Mouse (Mus musculus): ENCODE measurements around the gene Col4a1.

DNA sequence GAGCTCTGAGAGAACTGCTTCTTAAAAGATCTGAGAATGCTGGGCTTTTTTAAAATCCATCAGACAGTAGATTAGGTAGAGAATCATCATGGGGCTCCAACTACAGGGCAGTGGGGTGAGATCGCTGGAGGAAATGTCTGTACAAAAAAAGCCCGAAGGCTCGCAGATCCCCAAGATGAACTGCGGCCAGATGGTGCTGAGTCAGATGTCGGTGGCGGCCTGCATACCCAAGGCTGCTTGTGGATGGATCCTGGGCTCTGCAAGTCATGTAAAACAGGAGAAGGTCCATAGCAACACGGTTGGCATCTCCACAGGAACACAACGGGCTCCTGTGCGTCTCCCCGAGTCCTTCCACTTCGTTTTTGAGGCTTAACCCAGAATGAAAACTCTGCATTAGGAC is 39.9 kb upstream of the Col4a1 start:
- TF ChIP-seq GATA1 (IDR thresholded peaks at IDR 0.05; ENCODE audit: low read length) (no peak), TAL1 (IDR thresholded peaks at IDR 0.05; ENCODE audit: low read length) (no peak)

Data from erythroblast, embryonic 14.5 days (primary cell).